Mouse (Mus musculus): ENCODE results near the gene Ambra1. TPM values are rescaled to one million over a fixed set of nuclear protein-coding genes. Genes with fewer than 3 reads are reported as not detected.

The Ambra1 gene
- total RNA-seq, 2 experiments from 2014 or later: 49.7 to 50.4 TPM

GRCm38 (mm10) chr2:91958701-91959457 lies 228.9 kb downstream of the Ambra1 start:
- TF ChIP-seq CTCF (conservative IDR thresholded peaks at IDR 0.05): peak; percentile 89
- Histone ChIP-seq H3K4me3 (peak overlapping the region; percentile 38), H3K27ac (peak overlapping the region; percentile 89)
- DNase-seq (ENCODE audit: low spot score in 2 of 2): peak in 1 of 2 experiments; percentile 61

- H3K27ac ChIP-seq: peak overlapping the region; percentile 89
- no peak for TF ChIP-seq CTCF (conservative IDR thresholded peaks at IDR 0.05)
- no peak for DNase-seq (ENCODE audit: low spot score in 2 of 2)
- peak overlapping the region; percentile 38 for H3K4me3 ChIP-seq
Observed at GRCm38 (mm10) chr2:91959544-91960410, 229.8 kb downstream of the Ambra1 start.

GRCm38 (mm10) chr2:91960459-91960858 lies 230.5 kb downstream of the Ambra1 start:
- Histone ChIP-seq H3K27ac (peak overlapping the region; percentile 89), H3K4me3 (peak overlapping the region; percentile 38; the same call in 1 of the 2 replicates)
- no peak for TF ChIP-seq CTCF (conservative IDR thresholded peaks at IDR 0.05)
- no peak for DNase-seq (ENCODE audit: low spot score in 2 of 2)

- no peak for DNase-seq (ENCODE audit: low spot score in 2 of 2)
- peak overlapping the region; percentile 86 for H3K4me3 ChIP-seq
- TF ChIP-seq CTCF (conservative IDR thresholded peaks at IDR 0.05): no peak
- H3K27ac ChIP-seq: peak overlapping the region; percentile 97
Observed at GRCm38 (mm10) chr2:91961901-91962761, 232.2 kb downstream of the Ambra1 start.

- Histone ChIP-seq H3K4me3 (peak overlapping the region; percentile 86), H3K27ac (peak overlapping the region; percentile 97)
- no peak for DNase-seq (ENCODE audit: low spot score in 2 of 2)
- TF ChIP-seq CTCF (conservative IDR thresholded peaks at IDR 0.05): no peak
Observed at GRCm38 (mm10) chr2:91962864-91963401, 233.0 kb downstream of the Ambra1 start.

- peak; percentile 93 to 96 for DNase-seq (ENCODE audit: low spot score in 2 of 2)
Observed at GRCm38 (mm10) chr2:91963443-91963932, 233.6 kb downstream of the Ambra1 start.

GRCm38 (mm10) chr2:91964610-91965204 lies 234.8 kb downstream of the Ambra1 start:
- no peak overlapping the region for H3K4me3 ChIP-seq
- DNase-seq (ENCODE audit: low spot score in 2 of 2): no peak

More at GRCm38 (mm10) chr2:91963443-91963932, 233.6 kb downstream of the Ambra1 start:
- TF ChIP-seq CTCF (conservative IDR thresholded peaks at IDR 0.05): peak; percentile 90
- peak overlapping the region; percentile 97 for H3K27ac ChIP-seq
- peak overlapping the region; percentile 86 for H3K4me3 ChIP-seq

GRCm38 (mm10) chr2:91965417-91965816 lies 235.5 kb downstream of the Ambra1 start:
- DNase-seq (ENCODE audit: low spot score in 2 of 2): no peak
- TF ChIP-seq CTCF (conservative IDR thresholded peaks at IDR 0.05): no peak
- Histone ChIP-seq H3K4me3 (peak overlapping the region; percentile 30; the same call in 1 of the 2 replicates), H3K27ac (peak overlapping the region; percentile 57; the same call in 1 of the 2 replicates)

More at GRCm38 (mm10) chr2:91964610-91965204, 234.8 kb downstream of the Ambra1 start:
- no peak for TF ChIP-seq CTCF (conservative IDR thresholded peaks at IDR 0.05)
- H3K27ac ChIP-seq: peak overlapping the region; percentile 97; the same call in 1 of the 2 replicates

GRCm38 (mm10) chr2:91966367-91966766 lies 236.4 kb downstream of the Ambra1 start:
- Histone ChIP-seq H3K27ac (no peak overlapping the region), H3K4me3 (no peak overlapping the region)
- no peak for DNase-seq (ENCODE audit: low spot score in 2 of 2)
- no peak for TF ChIP-seq CTCF (conservative IDR thresholded peaks at IDR 0.05)

GRCm38 (mm10) chr2:91967962-91968361 lies 238.0 kb downstream of the Ambra1 start:
- no peak for TF ChIP-seq CTCF (conservative IDR thresholded peaks at IDR 0.05)
- Histone ChIP-seq H3K4me3 (no peak overlapping the region), H3K27ac (peak overlapping the region; percentile 62)
- DNase-seq (ENCODE audit: low spot score in 2 of 2): no peak

Small RNA genes within 50 kb of the gene (microRNA-seq; reads per million reads assigned to microRNA genes)
- 0 to 0.18 reads per million in 2 experiments for gene Mir6999

Other genes with a start within 250 kb of the Ambra1 start
- gene Ckap5, start 203.4 kb upstream of the Ambra1 start, total RNA-seq (2021): 100 to 1,000 TPM; 111 to 115 TPM
- gene F2, start 93.7 kb upstream of the Ambra1 start, total RNA-seq (2021): under 1 TPM in 1 of 2 experiments, not detected in 1; 0.27 TPM
- gene Zfp408, start 80.3 kb upstream of the Ambra1 start, total RNA-seq (2021): 10 to 100 TPM; 11.0 to 12.4 TPM
- 10 to 100 TPM; 65.1 to 66.2 TPM for gene Arhgap1, start 80.3 kb upstream of the Ambra1 start, total RNA-seq (2021)
- 10 to 100 TPM; 73.9 to 75.3 TPM for gene Atg13, start 19.6 kb upstream of the Ambra1 start, total RNA-seq (2021)
- 1 to 10 TPM; 6.7 to 10.0 TPM for gene Harbi1, start 19.3 kb upstream of the Ambra1 start, total RNA-seq (2021)
- 10 to 100 TPM; 22.1 to 26.0 TPM for gene Chrm4, start 197.1 kb downstream of the Ambra1 start, total RNA-seq (2021)
- 10 to 100 TPM; 25.3 to 31.9 TPM for gene Mdk, start 202.2 kb downstream of the Ambra1 start, total RNA-seq (2021)
- not detected for gene Gm9821, start 215.6 kb downstream of the Ambra1 start, total RNA-seq (2021)
- 100 to 1,000 TPM; 513 to 526 TPM for gene Dgkz, start 245.7 kb downstream of the Ambra1 start, total RNA-seq (2021)

Measured in layer of hippocampus, adult 2 months (tissue).